Mouse (Mus musculus): ENCODE measurements around the gene Ppp1r3e. TPM values are rescaled to one million over a fixed set of nuclear protein-coding genes. Genes with fewer than 3 reads are reported as not detected.

Gene Ppp1r3e
- total RNA-seq (2021) = 10 to 100 TPM; 17.9 to 20.7 TPM

- peak; percentile 66 to 67 for DNase-seq
Measured at GRCm38 (mm10) chr14:54877048-54877715, at the start of gene Ppp1r3e. Ppp1r3e (minus strand) TSS chr14:54877550.

- peak; percentile 36 to 45 for DNase-seq
Measured at GRCm38 (mm10) chr14:54926401-54927158, 49.2 kb upstream of the Ppp1r3e start.

DNA sequence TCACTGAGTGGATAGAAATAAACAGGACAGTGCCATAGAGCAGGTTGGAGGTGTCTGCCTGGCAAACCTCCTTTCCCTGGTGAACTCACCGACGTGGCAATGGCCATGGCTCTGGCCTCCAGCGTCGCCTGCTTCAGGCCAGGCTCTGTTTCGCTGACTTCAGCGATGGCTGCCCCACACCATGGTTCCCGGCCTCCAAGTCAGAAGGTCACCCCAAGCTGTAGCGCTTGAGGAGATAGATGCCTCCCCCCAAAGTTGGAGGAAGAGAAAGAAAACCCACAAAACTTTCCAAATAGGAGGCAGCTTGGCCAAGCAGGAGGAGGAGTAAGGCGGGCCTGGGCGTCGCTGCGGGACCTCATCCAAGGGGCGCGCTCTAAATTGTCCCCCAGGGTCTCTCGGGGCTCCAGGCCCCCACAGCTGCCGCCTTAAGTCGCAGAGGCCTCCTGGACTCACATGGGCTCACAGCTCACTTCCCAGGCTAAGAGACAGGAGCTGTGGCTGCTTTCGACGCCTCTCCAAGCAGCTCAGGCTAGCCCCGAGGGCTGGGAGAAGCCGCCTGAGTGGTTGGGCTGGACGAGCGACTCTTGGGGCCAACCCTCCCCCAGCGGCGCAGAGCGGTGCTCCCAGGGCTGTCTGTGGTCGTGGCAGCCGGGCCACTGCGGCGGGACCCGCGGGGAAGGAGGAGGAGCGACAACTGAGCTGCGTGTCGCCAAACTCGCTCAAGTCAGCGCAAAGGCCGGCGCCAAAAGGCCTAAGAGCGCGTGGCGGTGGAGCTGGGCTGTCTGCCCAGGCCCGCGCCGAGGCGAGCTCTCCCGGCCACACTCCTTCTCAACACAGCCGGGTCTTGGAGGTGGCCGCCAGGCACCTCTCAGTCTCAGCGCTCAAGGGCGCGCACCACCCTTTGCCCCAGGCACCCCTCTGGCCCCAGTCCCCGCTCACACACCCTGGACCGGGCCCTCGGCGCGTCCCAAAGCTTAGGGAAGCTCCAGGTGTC is 48.3 kb upstream of the Ppp1r3e start, which contains the start of gene Efs:
Gene Efs (minus strand): TSS at position 778 of the 994 bp plus-strand sequence.
- peak; percentile 43 to 56 for DNase-seq

GRCm38 (mm10) chr14:54924641-54925348 is 47.4 kb upstream of the Ppp1r3e start:
- no peak for DNase-seq

GRCm38 (mm10) chr14:54920076-54920685 is 42.8 kb upstream of the Ppp1r3e start:
- DNase-seq = no peak

DNA sequence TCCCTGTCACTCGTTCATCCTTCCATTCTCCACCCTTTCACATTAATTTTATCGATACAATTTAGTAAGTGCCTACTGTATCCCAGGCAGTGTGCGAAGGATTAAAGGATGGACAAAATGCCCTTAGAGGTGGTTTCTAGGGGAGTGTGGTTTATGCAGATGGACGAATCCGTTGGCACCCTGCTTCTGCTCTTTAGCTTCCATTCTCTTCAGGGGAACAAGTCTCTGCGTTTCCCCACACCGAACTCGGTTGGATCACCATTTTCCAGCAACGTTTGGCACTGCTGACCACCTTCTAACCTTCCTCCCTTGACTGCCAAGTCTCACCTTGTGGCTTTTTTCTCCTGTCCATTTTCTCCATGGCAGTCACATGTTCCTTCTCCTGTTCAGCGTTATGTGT is 36.0 kb upstream of the Ppp1r3e start:
- DNase-seq = no peak

- DNase-seq = peak; percentile 84 to 85
Measured at GRCm38 (mm10) chr14:54912886-54913285, 35.5 kb upstream of the Ppp1r3e start, which contains the start of gene Slc22a17. Slc22a17 (minus strand) TSS chr14:54913132.

- DNase-seq = no peak
Measured at GRCm38 (mm10) chr14:54912109-54912850, 34.9 kb upstream of the Ppp1r3e start.

GRCm38 (mm10) chr14:54908682-54909081 is 31.3 kb upstream of the Ppp1r3e start:
- DNase-seq = no peak

DNA sequence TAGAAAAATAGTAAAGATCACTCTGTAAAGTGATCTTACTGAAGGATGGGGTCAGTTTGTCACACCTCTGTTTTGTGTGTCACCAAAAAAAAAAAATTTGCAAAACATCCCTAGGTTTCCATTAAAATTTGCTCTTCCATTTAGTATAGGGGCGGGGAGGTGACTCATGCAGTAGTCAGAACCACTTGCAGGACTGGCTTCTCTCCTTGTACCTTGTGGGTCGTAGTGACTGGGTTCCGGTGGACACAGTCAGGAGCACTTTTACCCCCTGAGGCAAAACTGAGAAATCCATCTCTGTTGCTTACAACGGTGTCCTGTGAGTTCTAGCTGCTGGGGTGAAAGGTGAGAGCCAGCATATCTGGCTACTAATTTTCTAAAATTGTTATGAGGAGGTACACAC is 26.3 kb upstream of the Ppp1r3e start:
- DNase-seq = no peak

GRCm38 (mm10) chr14:54900383-54900782 is 23.0 kb upstream of the Ppp1r3e start:
- DNase-seq = peak; percentile 48 to 64

- DNase-seq = no peak
Measured at GRCm38 (mm10) chr14:54897445-54897844, 20.1 kb upstream of the Ppp1r3e start.

DNA sequence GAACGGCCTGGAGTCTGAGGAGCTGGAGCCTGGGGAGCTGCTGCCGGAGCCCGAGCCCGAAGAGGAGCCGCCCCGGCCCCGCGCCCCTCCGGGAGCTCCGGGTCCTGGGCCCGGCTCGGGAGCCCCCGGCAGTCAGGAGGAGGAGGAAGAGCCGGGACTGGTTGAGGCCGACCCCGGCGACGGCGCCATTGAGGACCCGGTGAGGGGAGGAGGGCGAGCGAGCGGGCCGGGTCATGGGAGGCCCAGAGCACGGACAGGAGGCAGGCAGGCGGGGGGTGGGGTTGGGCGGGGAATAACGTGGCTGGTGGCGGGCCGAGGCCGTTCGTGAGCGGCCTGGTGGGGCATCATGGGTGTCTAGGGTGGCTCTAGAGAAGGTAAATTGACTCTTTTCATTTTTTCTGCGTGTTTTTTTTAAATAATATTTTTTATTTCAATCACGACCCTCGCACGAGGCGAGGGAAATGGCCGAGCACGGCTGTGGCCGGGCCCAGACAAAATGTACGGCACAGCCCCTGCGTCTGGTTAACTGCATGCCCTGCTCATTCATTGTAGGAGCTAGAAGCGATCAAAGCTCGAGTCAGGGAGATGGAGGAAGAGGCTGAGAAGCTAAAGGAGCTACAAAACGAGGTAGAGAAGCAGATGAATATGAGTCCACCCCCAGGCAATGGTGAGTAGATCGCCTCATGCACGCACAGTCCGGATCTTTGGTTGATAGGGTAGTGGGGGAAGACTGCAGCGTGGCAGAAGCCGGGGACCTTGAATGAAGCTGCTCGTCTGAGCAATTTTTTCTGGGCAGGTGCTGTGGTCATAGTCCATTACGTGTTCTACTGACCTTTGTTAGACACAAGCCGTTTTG is 17.2 kb upstream of the Ppp1r3e start:
- peak; percentile 27 to 34 for DNase-seq

- peak; percentile 99 for DNase-seq
Measured at GRCm38 (mm10) chr14:54893651-54894181, 16.4 kb upstream of the Ppp1r3e start.

DNA sequence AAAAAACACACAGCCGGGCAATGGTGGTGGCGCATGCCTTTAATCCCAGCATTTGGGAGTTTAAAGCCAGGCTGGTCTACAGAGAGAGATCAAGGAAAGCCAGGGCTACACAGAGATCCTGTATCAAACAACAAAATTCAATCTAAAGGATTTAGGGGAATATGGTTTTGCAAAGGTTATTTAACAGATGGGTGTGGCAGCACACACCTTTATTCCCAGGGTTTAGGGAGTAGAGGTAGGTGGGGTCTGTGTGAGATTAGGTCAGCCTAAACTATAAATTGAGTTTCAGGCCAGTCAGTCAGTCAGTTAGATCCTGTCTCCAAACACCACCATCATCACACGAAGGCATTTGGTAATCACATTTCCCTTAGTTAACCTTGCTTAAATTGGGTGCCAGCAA is 14.8 kb upstream of the Ppp1r3e start, which contains the start of gene Pabpn1:
Gene Pabpn1 (plus strand): TSS at position 301 of the 400 bp plus-strand sequence.
- no peak for DNase-seq

- DNase-seq = no peak
Measured at GRCm38 (mm10) chr14:54885309-54885708, 8.0 kb upstream of the Ppp1r3e start.

DNA sequence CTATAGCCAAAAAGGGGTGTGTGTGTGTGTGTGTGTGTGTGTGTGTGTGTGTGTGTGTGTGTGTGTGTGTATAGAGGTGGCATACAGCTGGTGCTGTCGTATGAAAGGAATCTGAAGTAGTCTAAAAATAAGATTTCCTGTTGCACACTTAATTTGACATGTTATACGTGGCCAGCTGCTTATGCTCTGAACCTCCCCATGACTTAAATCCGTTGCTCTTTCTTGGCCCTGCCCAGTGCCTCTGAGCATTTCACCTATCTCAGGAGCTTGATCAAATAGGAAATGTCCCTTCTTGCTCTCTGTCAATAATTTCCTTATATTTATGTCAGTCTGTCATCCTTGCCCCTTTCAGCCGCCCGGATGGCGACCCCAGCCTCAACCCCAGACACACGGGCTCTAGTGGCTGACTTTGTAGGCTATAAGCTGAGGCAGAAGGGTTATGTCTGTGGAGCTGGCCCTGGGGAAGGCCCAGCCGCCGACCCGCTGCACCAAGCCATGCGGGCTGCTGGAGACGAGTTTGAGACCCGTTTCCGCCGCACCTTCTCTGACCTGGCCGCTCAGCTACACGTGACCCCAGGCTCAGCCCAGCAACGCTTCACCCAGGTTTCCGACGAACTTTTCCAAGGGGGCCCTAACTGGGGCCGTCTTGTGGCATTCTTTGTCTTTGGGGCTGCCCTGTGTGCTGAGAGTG is 6.8 kb upstream of the Ppp1r3e start:
- no peak for DNase-seq

Data from layer of hippocampus, postnatal 36 days (tissue).